Mouse (Mus musculus) R1 (cell line): Measurements from ENCODE around the gene Pnrc1.

Experiments used
- DNase-seq: peaks from one replicate; pipeline ENCODE4 v3.0.0-alpha.2; 2018; ENCODE audit warnings: low read depth, low spot score

Gene Pnrc1

DNA sequence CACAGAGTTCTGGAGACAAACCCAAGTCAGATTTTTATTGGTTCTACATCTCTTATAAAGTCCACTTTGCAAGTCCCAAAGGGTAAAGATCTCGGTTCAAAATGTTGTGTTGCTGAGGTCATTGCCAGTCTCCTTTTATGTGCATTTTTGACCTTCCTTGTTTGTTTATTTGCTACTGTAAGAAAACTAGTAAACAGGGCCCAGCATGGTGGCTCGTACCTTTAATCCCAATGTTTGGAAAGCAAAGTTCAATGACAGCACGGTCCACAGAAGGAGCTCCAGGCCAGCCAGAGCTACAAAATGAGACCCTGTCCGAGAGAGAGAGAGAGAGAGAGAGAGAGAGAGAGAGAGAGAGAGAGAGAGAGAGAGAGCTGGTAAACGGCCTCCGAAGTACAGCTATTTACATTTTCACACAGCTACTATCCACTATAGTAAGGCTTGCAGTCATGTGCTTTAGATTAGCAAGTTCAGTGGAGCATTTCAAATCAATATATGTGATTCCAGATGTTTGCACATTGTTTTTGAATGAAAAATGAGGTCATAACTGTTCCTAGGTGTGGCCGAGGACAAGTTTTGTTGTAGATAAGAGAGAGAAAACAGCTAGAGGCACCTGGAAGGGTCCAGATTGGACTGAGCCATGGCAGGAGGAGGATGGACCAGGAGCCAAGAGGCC is 65.8 kb downstream of the Pnrc1 start:
- no peak for DNase-seq

GRCm38 (mm10) chr4:33221847-33222246 is 68.1 kb downstream of the Pnrc1 start:
- no peak for DNase-seq

DNA sequence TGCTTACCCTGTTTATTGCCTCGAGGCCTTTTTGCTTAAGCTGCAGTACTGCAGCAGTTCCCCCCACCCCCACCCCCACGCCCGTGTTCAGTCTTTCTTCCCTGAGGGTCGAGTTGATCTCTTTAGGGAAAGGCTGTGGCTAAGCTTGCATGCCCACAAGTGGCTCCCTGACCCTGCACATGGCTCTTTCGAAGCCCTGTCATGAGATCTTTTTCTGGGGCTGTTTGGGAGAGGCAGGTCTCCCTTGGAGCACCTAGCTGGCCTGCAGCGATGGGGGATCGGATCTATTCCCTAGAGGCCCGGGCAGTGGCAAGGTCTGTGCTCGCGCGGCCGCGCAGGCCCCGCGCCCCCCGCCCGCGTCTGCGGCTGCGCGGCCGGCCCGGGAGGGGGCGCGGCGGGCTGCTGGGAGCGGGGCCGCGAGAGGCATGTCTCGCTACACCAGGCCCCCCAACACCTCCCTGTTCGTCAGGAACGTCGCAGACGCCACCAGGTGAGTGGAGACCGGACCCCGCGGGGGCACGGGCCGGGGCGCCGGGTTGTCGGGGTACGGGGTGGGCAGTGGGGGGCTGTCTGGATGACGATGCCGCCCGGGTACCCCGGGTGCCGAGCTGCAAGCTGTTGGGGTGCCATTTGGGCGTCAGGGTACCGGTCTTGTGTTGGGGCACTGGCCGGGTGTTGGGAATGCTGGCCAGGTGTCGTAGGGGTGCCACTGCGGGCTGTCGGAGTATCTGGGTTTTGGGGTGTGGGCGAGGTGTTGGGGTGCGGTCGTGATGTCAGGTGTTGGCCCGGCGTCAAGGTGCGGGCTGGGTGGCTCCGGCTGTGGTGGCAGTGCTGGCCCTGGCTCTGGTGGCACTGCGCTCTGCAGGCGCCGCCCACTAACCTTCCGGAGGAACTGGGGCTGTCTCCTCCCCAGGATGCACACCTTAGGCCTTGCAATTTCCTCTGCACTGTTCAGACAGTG is 80.8 kb downstream of the Pnrc1 start, which contains the start of gene Srsf12:
Gene Srsf12, plus strand, starts transcription at position 111 of the 961 bp plus-strand sequence.
- DNase-seq, result peak; percentile 50

DNA sequence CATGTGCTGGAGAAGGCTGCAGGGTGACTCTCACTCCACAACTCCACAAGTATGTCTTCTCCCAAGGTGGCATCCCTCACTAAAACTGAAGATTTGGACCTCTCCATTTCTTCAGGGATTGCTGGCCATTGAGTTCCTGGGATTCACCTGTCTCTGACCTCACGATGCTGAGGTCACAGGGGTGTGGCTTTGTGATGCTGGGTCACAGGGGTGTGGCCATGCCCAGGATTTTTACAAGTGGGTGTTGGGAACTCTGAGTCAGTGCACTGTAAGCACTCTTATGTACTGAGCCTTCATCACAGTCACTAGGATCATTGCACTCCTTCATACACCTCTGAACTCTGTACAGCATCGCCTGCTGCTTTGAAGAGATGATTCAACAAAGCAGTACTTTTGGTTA is 82.4 kb downstream of the Pnrc1 start:
- DNase-seq, result peak; percentile 70

DNA sequence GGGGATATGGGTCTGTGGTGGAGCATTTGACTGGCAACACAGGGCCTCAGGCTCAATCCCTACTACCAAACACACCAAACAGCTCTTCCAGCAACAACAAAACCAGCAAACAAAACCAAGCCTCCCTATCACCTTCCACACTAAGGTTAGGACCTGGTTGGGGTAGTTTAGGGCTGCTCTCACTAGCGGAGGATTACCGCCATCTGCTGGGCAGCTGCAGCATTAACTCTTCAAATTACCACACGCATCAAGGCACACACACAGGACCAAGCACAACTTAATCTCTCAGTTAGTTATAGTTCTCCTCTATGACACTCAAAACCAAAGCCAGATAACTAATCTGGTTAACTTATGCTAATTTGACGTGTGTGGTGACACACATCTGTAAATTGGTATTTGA is 85.3 kb downstream of the Pnrc1 start:
- peak; percentile 71 for DNase-seq

DNA sequence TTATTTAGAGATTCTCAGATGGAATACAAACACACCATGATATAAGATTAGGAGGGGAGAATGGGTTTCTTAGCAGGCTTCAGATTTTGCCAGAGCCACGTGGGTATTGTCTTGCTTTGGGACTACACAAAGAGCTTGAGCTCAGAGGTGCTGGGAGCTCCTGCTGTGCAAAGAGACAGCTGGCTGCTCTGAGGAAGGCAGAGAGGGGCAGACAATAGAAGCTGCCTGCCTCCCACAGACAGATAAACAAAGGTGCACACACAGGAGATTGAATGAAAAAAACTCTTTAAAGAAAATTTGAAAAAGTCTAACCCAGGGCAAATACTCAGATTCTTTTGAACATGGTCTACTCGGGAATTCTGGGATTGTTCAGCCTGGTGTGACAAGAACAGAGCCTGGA is 91.8 kb downstream of the Pnrc1 start:
- peak; percentile 95 for DNase-seq
